Mouse (Mus musculus): Measurements from ENCODE around the gene Gm21833.
"Not testable (repeated sequence)": the region's sequence is repeated elsewhere in the genome, so short reads cannot be mapped to it uniquely, and the experiment has no call there.

The Gm21833 gene

GRCm38 (mm10) chr16:82828082-82828481 is at the start of gene Gm21833:
Gm21833 (plus strand) TSS chr16:82828382.
- DNase-seq (ENCODE audit: low spot score in 2 of 2): not testable (repeated sequence)

GRCm38 (mm10) chr16:82789521-82789920 is 38.7 kb upstream of the Gm21833 start:
- no peak for DNase-seq (ENCODE audit: low spot score in 2 of 2)

- no peak for DNase-seq (ENCODE audit: low spot score in 2 of 2)
These were observed 31.7 kb upstream of the Gm21833 start for GRCm38 (mm10) chr16:82796489-82796888.

- DNase-seq (ENCODE audit: low spot score in 2 of 2): no peak
These were observed 12.9 kb upstream of the Gm21833 start for GRCm38 (mm10) chr16:82815255-82815654.

GRCm38 (mm10) chr16:82816615-82817014 is 11.6 kb upstream of the Gm21833 start:
- no peak for DNase-seq (ENCODE audit: low spot score in 2 of 2)

GRCm38 (mm10) chr16:82855752-82856151 is 27.6 kb downstream of the Gm21833 start:
- DNase-seq (ENCODE audit: low spot score in 2 of 2): no peak

- DNase-seq (ENCODE audit: low spot score in 2 of 2): no peak
These were observed 36.4 kb downstream of the Gm21833 start for GRCm38 (mm10) chr16:82864590-82864989.

All from left cerebral cortex, adult 9 months (tissue).